Mouse (Mus musculus): ENCODE results near the gene Pdgfc. TPM values are rescaled to one million over a fixed set of nuclear protein-coding genes. Genes with fewer than 3 reads are reported as not detected.

Gene Pdgfc
- polyA plus RNA-seq, 1 experiment, result not detected

GRCm38 (mm10) chr3:81057719-81058118 lies 21.5 kb downstream of the Pdgfc start:
- Histone ChIP-seq H3K4me3 (replicated peaks) (no peak overlapping the region), H3K9me3 (ENCODE audit: control insufficient read depth, low read length) (no peaks in the 10 kb centered on the region), H3K27me3 (ENCODE audit: control insufficient read depth) (no peaks in the 10 kb centered on the region), H3K36me3 (ENCODE audit: control insufficient read depth) (no peaks in the 10 kb centered on the region), H3K4me1 (ENCODE audit: control insufficient read depth) (no peaks in the 10 kb centered on the region)
- TF ChIP-seq TAL1 (IDR thresholded peaks at IDR 0.05; ENCODE audit: low read length) (no peak), GATA1 (IDR thresholded peaks at IDR 0.05; ENCODE audit: low read length) (no peak)

- H3K4me3 ChIP-seq (replicated peaks), result no peak overlapping the region
- H3K9me3 ChIP-seq (ENCODE audit: control insufficient read depth, low read length), result no peaks in the 10 kb centered on the region
- H3K4me1 ChIP-seq (ENCODE audit: control insufficient read depth), result no peaks in the 10 kb centered on the region
- H3K27me3 ChIP-seq (ENCODE audit: control insufficient read depth), result no peaks in the 10 kb centered on the region
- H3K36me3 ChIP-seq (ENCODE audit: control insufficient read depth), result no peaks in the 10 kb centered on the region
- no peak for TF ChIP-seq TAL1 (IDR thresholded peaks at IDR 0.05; ENCODE audit: low read length)
- TF ChIP-seq GATA1 (IDR thresholded peaks at IDR 0.05; ENCODE audit: low read length), result no peak
Observed at GRCm38 (mm10) chr3:81058527-81059031, 22.4 kb downstream of the Pdgfc start.

- no peaks in the 10 kb centered on the region for H3K36me3 ChIP-seq (ENCODE audit: control insufficient read depth)
Observed at GRCm38 (mm10) chr3:81068550-81068949, 32.3 kb downstream of the Pdgfc start.

GRCm38 (mm10) chr3:81101136-81101535 lies 64.9 kb downstream of the Pdgfc start:
- TF ChIP-seq TAL1 (IDR thresholded peaks at IDR 0.05; ENCODE audit: low read length), result no peak
- no peak for TF ChIP-seq GATA1 (IDR thresholded peaks at IDR 0.05; ENCODE audit: low read length)
- Histone ChIP-seq H3K4me3 (replicated peaks) (no peak overlapping the region), H3K36me3 (ENCODE audit: control insufficient read depth) (no peaks in the 10 kb centered on the region), H3K27me3 (ENCODE audit: control insufficient read depth) (no peaks in the 10 kb centered on the region), H3K9me3 (ENCODE audit: control insufficient read depth, low read length) (no peaks in the 10 kb centered on the region), H3K4me1 (ENCODE audit: control insufficient read depth) (no peaks in the 10 kb centered on the region)

More at GRCm38 (mm10) chr3:81068550-81068949, 32.3 kb downstream of the Pdgfc start:
- H3K4me1 ChIP-seq (ENCODE audit: control insufficient read depth), result no peaks in the 10 kb centered on the region
- H3K9me3 ChIP-seq (ENCODE audit: control insufficient read depth, low read length), result no peaks in the 10 kb centered on the region
- TF ChIP-seq GATA1 (IDR thresholded peaks at IDR 0.05; ENCODE audit: low read length) (no peak), TAL1 (IDR thresholded peaks at IDR 0.05; ENCODE audit: low read length) (no peak)
- no peaks in the 10 kb centered on the region for H3K27me3 ChIP-seq (ENCODE audit: control insufficient read depth)
- no peak overlapping the region for H3K4me3 ChIP-seq (replicated peaks)

DNA sequence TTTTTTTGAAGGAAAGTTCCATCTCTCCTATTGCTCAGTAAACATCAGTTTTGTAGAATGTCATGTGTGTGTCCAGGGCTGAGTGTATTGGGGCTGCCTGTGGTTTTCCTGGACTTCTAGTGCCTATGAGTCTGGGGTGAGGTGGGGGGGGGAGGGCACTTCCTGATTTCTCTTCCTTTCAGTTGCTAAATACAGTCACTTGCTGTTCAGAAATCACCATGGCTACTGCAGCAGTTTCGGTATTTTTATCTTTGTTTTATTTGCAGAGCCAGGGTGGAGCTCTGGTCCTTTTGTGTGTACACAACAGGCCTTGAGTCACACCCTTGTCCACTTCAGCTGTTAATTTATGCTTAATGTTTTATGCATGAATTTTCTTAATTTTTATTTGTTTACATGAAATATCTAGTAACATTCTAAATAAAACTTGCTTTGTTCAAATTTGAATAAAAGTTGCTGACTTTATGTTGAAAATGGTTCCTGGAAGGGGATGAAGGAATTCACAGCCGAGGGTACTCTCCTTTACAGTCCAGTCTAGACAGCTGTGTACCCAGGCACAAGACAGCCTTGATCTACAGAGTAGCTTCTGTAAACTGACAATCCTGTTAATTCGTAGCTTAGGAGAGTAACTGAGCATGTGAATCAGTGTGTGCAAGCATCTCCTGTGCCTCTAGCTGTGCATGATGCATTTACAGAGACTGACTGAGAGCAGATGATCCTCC lies 66.1 kb downstream of the Pdgfc start:
- H3K9me3 ChIP-seq (ENCODE audit: control insufficient read depth, low read length), result no peaks in the 10 kb centered on the region
- no peaks in the 10 kb centered on the region for H3K27me3 ChIP-seq (ENCODE audit: control insufficient read depth)
- H3K4me3 ChIP-seq (replicated peaks), result no peak overlapping the region
- TF ChIP-seq TAL1 (IDR thresholded peaks at IDR 0.05; ENCODE audit: low read length), result no peak
- TF ChIP-seq GATA1 (IDR thresholded peaks at IDR 0.05; ENCODE audit: low read length), result no peak
- no peaks in the 10 kb centered on the region for H3K4me1 ChIP-seq (ENCODE audit: control insufficient read depth)
- H3K36me3 ChIP-seq (ENCODE audit: control insufficient read depth), result no peaks in the 10 kb centered on the region

DNA sequence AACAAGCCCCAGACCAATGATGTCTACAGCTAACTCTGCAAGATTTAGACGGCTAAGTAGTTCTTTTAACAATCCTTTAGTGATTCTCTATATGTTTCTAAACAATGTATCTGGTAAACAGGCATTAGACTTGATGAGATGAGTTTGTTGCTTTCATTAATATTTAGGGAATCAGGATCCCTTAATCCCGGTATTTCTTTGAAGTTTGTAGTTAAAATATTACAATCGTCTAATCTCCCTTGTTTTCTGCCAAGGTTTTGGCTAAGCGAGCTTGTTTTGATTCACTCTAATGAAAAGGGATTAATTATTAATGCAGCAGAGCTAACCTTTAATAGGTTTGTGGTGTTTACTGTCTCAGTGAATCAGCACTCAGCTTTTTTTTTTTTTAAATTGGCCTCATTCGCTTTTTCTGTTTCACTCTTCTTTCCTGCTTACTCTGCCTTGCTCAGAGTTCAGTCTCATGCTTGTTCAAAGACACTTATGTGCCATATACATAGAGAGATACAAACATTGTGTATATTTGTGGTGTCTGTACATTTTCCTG lies 66.7 kb downstream of the Pdgfc start:
- no peak for TF ChIP-seq TAL1 (IDR thresholded peaks at IDR 0.05; ENCODE audit: low read length)
- TF ChIP-seq GATA1 (IDR thresholded peaks at IDR 0.05; ENCODE audit: low read length), result no peak
- H3K36me3 ChIP-seq (ENCODE audit: control insufficient read depth), result no peaks in the 10 kb centered on the region
- no peaks in the 10 kb centered on the region for H3K9me3 ChIP-seq (ENCODE audit: control insufficient read depth, low read length)
- H3K4me3 ChIP-seq (replicated peaks), result no peak overlapping the region
- no peaks in the 10 kb centered on the region for H3K4me1 ChIP-seq (ENCODE audit: control insufficient read depth)
- no peaks in the 10 kb centered on the region for H3K27me3 ChIP-seq (ENCODE audit: control insufficient read depth)

GRCm38 (mm10) chr3:81107515-81107914 lies 71.3 kb downstream of the Pdgfc start:
- Histone ChIP-seq H3K27me3 (ENCODE audit: control insufficient read depth) (no peaks in the 10 kb centered on the region), H3K9me3 (ENCODE audit: control insufficient read depth, low read length) (no peaks in the 10 kb centered on the region), H3K36me3 (ENCODE audit: control insufficient read depth) (no peaks in the 10 kb centered on the region), H3K4me1 (ENCODE audit: control insufficient read depth) (no peaks in the 10 kb centered on the region), H3K4me3 (replicated peaks) (no peak overlapping the region)
- TF ChIP-seq GATA1 (IDR thresholded peaks at IDR 0.05; ENCODE audit: low read length) (no peak), TAL1 (IDR thresholded peaks at IDR 0.05; ENCODE audit: low read length) (no peak)

- Histone ChIP-seq H3K9me3 (ENCODE audit: control insufficient read depth, low read length) (no peaks in the 10 kb centered on the region), H3K4me1 (ENCODE audit: control insufficient read depth) (no peaks in the 10 kb centered on the region), H3K27me3 (ENCODE audit: control insufficient read depth) (no peaks in the 10 kb centered on the region), H3K4me3 (replicated peaks) (no peak overlapping the region), H3K36me3 (ENCODE audit: control insufficient read depth) (no peaks in the 10 kb centered on the region)
- TF ChIP-seq GATA1 (IDR thresholded peaks at IDR 0.05; ENCODE audit: low read length) (no peak), TAL1 (IDR thresholded peaks at IDR 0.05; ENCODE audit: low read length) (no peak)
Observed at GRCm38 (mm10) chr3:81110968-81111367, 74.8 kb downstream of the Pdgfc start.

DNA sequence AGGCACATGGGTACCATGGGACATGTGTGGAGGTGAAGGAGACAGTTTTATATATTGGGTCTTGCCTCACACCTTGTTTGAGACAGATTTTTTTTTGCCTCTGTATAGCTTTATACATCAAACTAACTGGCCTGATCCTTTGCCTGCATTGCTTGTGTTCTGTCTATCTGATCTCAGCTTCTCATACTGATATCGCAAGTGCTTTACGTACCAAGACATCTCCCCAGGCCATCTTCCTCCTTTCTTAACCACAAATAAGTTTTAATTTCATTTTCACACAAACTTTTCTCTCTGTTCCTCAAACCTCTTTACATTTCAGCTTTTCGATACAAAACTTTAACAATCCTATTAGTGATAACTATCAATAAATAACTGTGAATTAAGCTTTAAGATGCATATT lies 76.7 kb downstream of the Pdgfc start:
- no peak overlapping the region for H3K4me3 ChIP-seq (replicated peaks)
- H3K9me3 ChIP-seq (ENCODE audit: control insufficient read depth, low read length), result no peaks in the 10 kb centered on the region
- no peaks in the 10 kb centered on the region for H3K36me3 ChIP-seq (ENCODE audit: control insufficient read depth)
- no peak for TF ChIP-seq GATA1 (IDR thresholded peaks at IDR 0.05; ENCODE audit: low read length)
- TF ChIP-seq TAL1 (IDR thresholded peaks at IDR 0.05; ENCODE audit: low read length), result no peak
- no peaks in the 10 kb centered on the region for H3K4me1 ChIP-seq (ENCODE audit: control insufficient read depth)
- H3K27me3 ChIP-seq (ENCODE audit: control insufficient read depth), result no peaks in the 10 kb centered on the region

Data from erythroblast, embryonic 14.5 days (primary cell).